Mouse (Mus musculus): ENCODE data around the gene Psors1c2.

DNA sequence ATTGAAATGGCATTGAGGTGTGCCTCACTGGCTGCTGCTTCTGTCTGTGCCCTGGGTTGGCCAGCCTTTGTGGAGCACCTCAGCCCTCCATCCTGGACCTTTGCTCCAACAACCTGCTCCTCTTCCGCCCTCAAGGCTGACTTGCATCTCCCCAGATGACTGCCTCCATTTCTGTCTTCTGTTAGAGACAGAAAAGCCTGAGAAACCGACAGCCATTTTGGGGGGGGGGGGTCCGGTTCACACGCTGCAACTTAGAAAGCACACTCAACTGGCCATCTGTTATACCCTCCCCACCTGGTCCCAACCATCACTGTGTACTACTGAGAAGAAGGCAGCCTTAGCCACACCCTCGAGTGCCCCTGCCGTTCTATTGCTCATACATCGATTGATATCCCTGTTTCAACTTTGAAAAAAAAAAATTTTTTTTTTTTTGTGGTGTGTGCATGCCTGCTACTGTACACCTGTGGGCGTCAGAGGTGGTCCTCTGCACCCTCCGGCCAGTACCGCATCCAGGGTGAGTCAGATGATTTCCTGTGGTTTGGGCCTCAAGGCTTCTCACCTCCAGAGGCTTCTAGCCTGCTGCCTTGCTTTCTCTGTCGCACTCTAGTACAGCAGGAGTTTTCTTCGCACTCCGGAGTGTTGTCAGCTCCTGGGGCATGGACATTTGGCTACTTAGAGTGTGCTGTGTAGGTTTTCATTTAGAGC lies 25.3 kb upstream of the Psors1c2 start:
- TF ChIP-seq CTCF (IDR thresholded peaks at IDR 0.05; ENCODE audit: extremely low read depth, insufficient read length, insufficient replicate concordance, low read depth, low read length) (no peak), POLR2A (IDR thresholded peaks at IDR 0.05; ENCODE audit: low read depth, low read length) (no peak)
